Mouse (Mus musculus): ENCODE data around the gene Pde4a.

- no peak for TF ChIP-seq CTCF (IDR thresholded peaks at IDR 0.05; ENCODE audit: control insufficient read depth, insufficient read depth, insufficient read length)
- no peak for TF ChIP-seq USF1 (IDR thresholded peaks at IDR 0.05; ENCODE audit: low read depth)
Measured at GRCm38 (mm10) chr9:21204528-21205272, 39.2 kb downstream of the Pde4a start.

Data from C2C12 (cell line).